Mouse (Mus musculus): Measurements from ENCODE around the gene Atg2a.
A peak's percentile ranks its signal among the peaks of the same experiment; 100 is the strongest.

GRCm38 (mm10) chr19:6241274-6242107 is at the start of gene Atg2a:
- peak; percentile 63 for TF ChIP-seq POLR2A (IDR thresholded peaks at IDR 0.05; ENCODE audit: low read depth, low read length)
- no peak for TF ChIP-seq CTCF (conservative IDR thresholded peaks at IDR 0.05; ENCODE audit: insufficient read depth, insufficient read length, low read depth, low read length)

All from kidney, adult 2 months (tissue).